Mouse (Mus musculus): Measurements from ENCODE around the gene Atp11c. TPM values are rescaled to one million over a fixed set of nuclear protein-coding genes. Genes with fewer than 3 reads are reported as not detected.

Atp11c gene
- polyA plus RNA-seq, 1 experiment from 2014 or later: 21.2 TPM

DNA sequence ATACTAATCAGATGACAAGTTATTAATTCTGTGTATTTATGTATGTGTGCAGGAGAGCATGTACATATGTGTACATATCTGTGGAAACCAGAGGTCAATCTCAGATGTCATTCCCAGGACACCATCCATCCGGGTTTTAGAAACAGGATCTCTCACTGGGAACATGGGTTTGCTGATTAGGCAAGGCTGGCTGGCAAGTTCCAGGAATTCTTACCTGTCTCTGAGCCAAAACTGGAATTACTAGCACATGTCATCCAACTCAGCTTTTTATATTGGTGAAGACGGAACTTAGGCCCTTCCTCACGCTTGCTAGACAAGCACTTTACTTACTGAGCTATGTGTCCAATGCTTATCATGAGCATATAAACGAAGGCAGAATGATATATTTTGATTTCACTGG lies 247.5 kb downstream of the Atp11c start:
- Histone ChIP-seq H3K4me3 (ENCODE audit: low read depth, low read length) (no peak overlapping the region), H3K36me3 (ENCODE audit: control insufficient read depth, insufficient read depth, low read length) (no peaks in the 10 kb centered on the region), H3K4me2 (ENCODE audit: low read depth, low read length) (no peak overlapping the region), H3K27me3 (ENCODE audit: control insufficient read depth, insufficient read depth, low read length) (no peaks in the 10 kb centered on the region), H3K9ac (replicated peaks; ENCODE audit: low read depth, low read length) (no peak overlapping the region), H3K27ac (ENCODE audit: low read depth, low read length) (no peak overlapping the region), H3K4me1 (ENCODE audit: control insufficient read depth, insufficient read depth, low read length) (no peaks in the 10 kb centered on the region), H3K9me3 (ENCODE audit: control insufficient read depth, low read length) (no peaks in the 10 kb centered on the region)
- ATAC-seq (ENCODE audit: low read depth): no peak
- 80% methylated on average over 4 of the region's 4 CpGs for WGBS

- ATAC-seq (ENCODE audit: low read depth): no peak
- WGBS: 93% methylated on average over 3 of the region's 3 CpGs
These were observed 262.8 kb downstream of the Atp11c start for GRCm38 (mm10) chrX:60329735-60330134.

GRCm38 (mm10) chrX:60321321-60321720 lies 271.2 kb downstream of the Atp11c start:
- ATAC-seq (ENCODE audit: low read depth): no peak
- H3K4me3 ChIP-seq (ENCODE audit: low read depth, low read length): no peak overlapping the region
- H3K9ac ChIP-seq (replicated peaks; ENCODE audit: low read depth, low read length): no peak overlapping the region
- no peaks in the 10 kb centered on the region for H3K4me1 ChIP-seq (ENCODE audit: control insufficient read depth, insufficient read depth, low read length)
- no peak overlapping the region for H3K4me2 ChIP-seq (ENCODE audit: low read depth, low read length)
- H3K27ac ChIP-seq (ENCODE audit: low read depth, low read length): no peak overlapping the region
- H3K27me3 ChIP-seq (ENCODE audit: control insufficient read depth, insufficient read depth, low read length): no peaks in the 10 kb centered on the region
- WGBS: 90% methylated on average over 4 of the region's 4 CpGs
- H3K36me3 ChIP-seq (ENCODE audit: control insufficient read depth, insufficient read depth, low read length): no peaks in the 10 kb centered on the region
- no peaks in the 10 kb centered on the region for H3K9me3 ChIP-seq (ENCODE audit: control insufficient read depth, low read length)

More at GRCm38 (mm10) chrX:60329735-60330134, 262.8 kb downstream of the Atp11c start:
- no peaks in the 10 kb centered on the region for H3K36me3 ChIP-seq (ENCODE audit: control insufficient read depth, insufficient read depth, low read length)
- no peaks in the 10 kb centered on the region for H3K9me3 ChIP-seq (ENCODE audit: control insufficient read depth, low read length)
- no peaks in the 10 kb centered on the region for H3K4me1 ChIP-seq (ENCODE audit: control insufficient read depth, insufficient read depth, low read length)
- H3K27ac ChIP-seq (ENCODE audit: low read depth, low read length): no peak overlapping the region
- no peak overlapping the region for H3K9ac ChIP-seq (replicated peaks; ENCODE audit: low read depth, low read length)
- no peaks in the 10 kb centered on the region for H3K27me3 ChIP-seq (ENCODE audit: control insufficient read depth, insufficient read depth, low read length)
- no peak overlapping the region for H3K4me3 ChIP-seq (ENCODE audit: low read depth, low read length)
- H3K4me2 ChIP-seq (ENCODE audit: low read depth, low read length): no peak overlapping the region

DNA sequence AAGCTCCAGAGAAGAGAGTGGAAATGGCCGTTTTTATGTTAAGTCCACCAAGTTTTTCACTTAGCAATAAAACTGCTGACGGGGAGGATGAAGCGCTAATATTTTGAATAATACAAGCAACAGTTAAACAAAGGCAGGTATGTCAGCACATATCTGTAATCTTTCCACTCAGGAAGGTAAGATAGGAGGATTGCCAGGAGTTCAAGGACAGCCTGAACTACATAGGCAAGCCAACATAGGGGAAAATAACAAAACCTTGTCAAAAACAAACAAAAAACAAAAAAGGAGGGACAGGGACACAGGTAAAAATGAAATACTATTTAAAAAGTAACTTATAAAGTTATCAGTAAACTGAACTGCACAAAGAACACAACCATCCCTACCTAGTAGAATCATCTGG lies 274.8 kb downstream of the Atp11c start:
- no peak overlapping the region for H3K4me2 ChIP-seq (ENCODE audit: low read depth, low read length)
- H3K36me3 ChIP-seq (ENCODE audit: control insufficient read depth, insufficient read depth, low read length): no peaks in the 10 kb centered on the region
- H3K4me1 ChIP-seq (ENCODE audit: control insufficient read depth, insufficient read depth, low read length): no peaks in the 10 kb centered on the region
- no peaks in the 10 kb centered on the region for H3K9me3 ChIP-seq (ENCODE audit: control insufficient read depth, low read length)
- no peak overlapping the region for H3K27ac ChIP-seq (ENCODE audit: low read depth, low read length)
- WGBS: 92% methylated on average over 3 of the region's 3 CpGs
- H3K4me3 ChIP-seq (ENCODE audit: low read depth, low read length): no peak overlapping the region
- ATAC-seq (ENCODE audit: low read depth): no peak
- no peaks in the 10 kb centered on the region for H3K27me3 ChIP-seq (ENCODE audit: control insufficient read depth, insufficient read depth, low read length)
- no peak overlapping the region for H3K9ac ChIP-seq (replicated peaks; ENCODE audit: low read depth, low read length)

DNA sequence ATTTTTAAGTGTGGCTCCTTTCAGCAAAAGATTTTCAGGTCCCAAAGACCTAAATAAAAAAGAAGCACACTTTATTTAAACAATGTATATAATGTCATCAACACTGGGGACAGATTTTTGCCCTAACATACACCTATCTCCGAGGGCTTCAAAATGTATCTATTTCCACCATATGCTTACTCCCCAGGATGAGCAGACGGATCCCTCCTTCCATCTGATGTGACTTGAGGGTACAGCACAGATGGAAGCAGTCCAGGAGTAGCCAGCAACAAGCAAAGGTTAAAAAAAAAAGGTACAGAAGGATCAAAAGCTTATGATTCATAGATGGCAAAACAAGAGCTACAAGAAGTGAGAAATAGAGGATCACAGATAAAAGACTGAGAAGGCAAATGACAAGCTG lies 300.2 kb downstream of the Atp11c start:
- no peaks in the 10 kb centered on the region for H3K27me3 ChIP-seq (ENCODE audit: control insufficient read depth, insufficient read depth, low read length)
- H3K4me1 ChIP-seq (ENCODE audit: control insufficient read depth, insufficient read depth, low read length): no peaks in the 10 kb centered on the region
- no peak overlapping the region for H3K27ac ChIP-seq (ENCODE audit: low read depth, low read length)
- H3K9ac ChIP-seq (replicated peaks; ENCODE audit: low read depth, low read length): no peak overlapping the region
- WGBS: 82% methylated on average over 2 of the region's 2 CpGs
- H3K4me3 ChIP-seq (ENCODE audit: low read depth, low read length): no peak overlapping the region
- no peak overlapping the region for H3K4me2 ChIP-seq (ENCODE audit: low read depth, low read length)
- no peaks in the 10 kb centered on the region for H3K9me3 ChIP-seq (ENCODE audit: control insufficient read depth, low read length)
- no peak for ATAC-seq (ENCODE audit: low read depth)
- no peaks in the 10 kb centered on the region for H3K36me3 ChIP-seq (ENCODE audit: control insufficient read depth, insufficient read depth, low read length)

DNA sequence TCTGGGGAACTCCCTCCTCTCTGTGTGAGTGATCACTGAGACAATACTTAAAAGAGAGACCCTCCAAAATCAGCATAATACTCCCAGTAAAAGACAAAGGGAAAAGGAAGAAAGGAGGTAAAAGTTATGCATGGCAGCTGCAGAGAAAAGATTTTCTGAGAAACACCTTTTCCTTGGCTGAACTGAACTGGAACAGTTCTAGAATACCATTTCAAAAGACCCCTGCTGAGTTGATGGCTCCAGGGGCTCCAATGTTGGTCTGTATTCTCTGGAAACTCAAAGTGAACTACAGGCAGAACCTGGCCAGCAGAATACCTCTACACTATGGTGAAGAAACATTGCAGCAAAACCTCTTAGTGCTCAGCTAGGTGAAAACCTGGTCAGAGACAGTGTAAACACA lies 337.2 kb downstream of the Atp11c start:
- H3K9ac ChIP-seq (replicated peaks; ENCODE audit: low read depth, low read length): no peak overlapping the region
- H3K9me3 ChIP-seq (ENCODE audit: control insufficient read depth, low read length): no peaks in the 10 kb centered on the region
- no peak overlapping the region for H3K4me3 ChIP-seq (ENCODE audit: low read depth, low read length)
- H3K4me1 ChIP-seq (ENCODE audit: control insufficient read depth, insufficient read depth, low read length): no peaks in the 10 kb centered on the region
- H3K36me3 ChIP-seq (ENCODE audit: control insufficient read depth, insufficient read depth, low read length): no peaks in the 10 kb centered on the region
- no peak overlapping the region for H3K27ac ChIP-seq (ENCODE audit: low read depth, low read length)
- H3K4me2 ChIP-seq (ENCODE audit: low read depth, low read length): no peak overlapping the region
- ATAC-seq (ENCODE audit: low read depth): no peak
- no peaks in the 10 kb centered on the region for H3K27me3 ChIP-seq (ENCODE audit: control insufficient read depth, insufficient read depth, low read length)

GRCm38 (mm10) chrX:60187726-60188125 lies 404.8 kb downstream of the Atp11c start:
- H3K4me1 ChIP-seq (ENCODE audit: control insufficient read depth, insufficient read depth, low read length): no peaks in the 10 kb centered on the region
- no peak overlapping the region for H3K27ac ChIP-seq (ENCODE audit: low read depth, low read length)
- ATAC-seq (ENCODE audit: low read depth): no peak
- no peak overlapping the region for H3K4me2 ChIP-seq (ENCODE audit: low read depth, low read length)
- H3K36me3 ChIP-seq (ENCODE audit: control insufficient read depth, insufficient read depth, low read length): no peaks in the 10 kb centered on the region
- H3K9ac ChIP-seq (replicated peaks; ENCODE audit: low read depth, low read length): no peak overlapping the region
- H3K9me3 ChIP-seq (ENCODE audit: control insufficient read depth, low read length): no peaks in the 10 kb centered on the region
- no peak overlapping the region for H3K4me3 ChIP-seq (ENCODE audit: low read depth, low read length)
- 29% methylated on average over 1 of the region's 1 CpGs for WGBS
- no peaks in the 10 kb centered on the region for H3K27me3 ChIP-seq (ENCODE audit: control insufficient read depth, insufficient read depth, low read length)

DNA sequence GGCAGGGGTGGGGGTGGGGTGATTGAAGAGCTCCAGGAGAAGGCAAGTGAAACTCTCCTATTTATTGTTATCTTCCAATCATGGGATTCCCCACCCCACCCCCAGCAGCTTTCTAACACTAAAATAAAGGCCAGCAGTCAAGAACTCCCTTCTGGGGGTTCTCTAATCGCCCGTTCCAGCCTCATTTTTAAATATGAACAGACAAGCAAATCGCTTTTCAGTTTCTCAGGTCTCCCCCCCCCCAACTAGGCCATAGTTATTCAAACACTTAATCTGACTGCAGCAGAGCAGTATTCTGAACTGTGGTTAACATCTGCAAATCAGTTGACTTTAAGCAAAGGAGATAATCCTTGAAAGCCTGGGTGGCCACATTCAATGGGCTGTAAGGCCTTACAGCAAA lies 409.9 kb downstream of the Atp11c start:
- no peak overlapping the region for H3K4me3 ChIP-seq (ENCODE audit: low read depth, low read length)
- H3K27me3 ChIP-seq (ENCODE audit: control insufficient read depth, insufficient read depth, low read length): no peaks in the 10 kb centered on the region
- H3K27ac ChIP-seq (ENCODE audit: low read depth, low read length): no peak overlapping the region
- H3K4me2 ChIP-seq (ENCODE audit: low read depth, low read length): no peak overlapping the region
- WGBS: 65% methylated on average over 3 of the region's 3 CpGs
- H3K9me3 ChIP-seq (ENCODE audit: control insufficient read depth, low read length): no peaks in the 10 kb centered on the region
- no peak overlapping the region for H3K9ac ChIP-seq (replicated peaks; ENCODE audit: low read depth, low read length)
- H3K4me1 ChIP-seq (ENCODE audit: control insufficient read depth, insufficient read depth, low read length): no peaks in the 10 kb centered on the region
- ATAC-seq (ENCODE audit: low read depth): no peak
- no peaks in the 10 kb centered on the region for H3K36me3 ChIP-seq (ENCODE audit: control insufficient read depth, insufficient read depth, low read length)

DNA sequence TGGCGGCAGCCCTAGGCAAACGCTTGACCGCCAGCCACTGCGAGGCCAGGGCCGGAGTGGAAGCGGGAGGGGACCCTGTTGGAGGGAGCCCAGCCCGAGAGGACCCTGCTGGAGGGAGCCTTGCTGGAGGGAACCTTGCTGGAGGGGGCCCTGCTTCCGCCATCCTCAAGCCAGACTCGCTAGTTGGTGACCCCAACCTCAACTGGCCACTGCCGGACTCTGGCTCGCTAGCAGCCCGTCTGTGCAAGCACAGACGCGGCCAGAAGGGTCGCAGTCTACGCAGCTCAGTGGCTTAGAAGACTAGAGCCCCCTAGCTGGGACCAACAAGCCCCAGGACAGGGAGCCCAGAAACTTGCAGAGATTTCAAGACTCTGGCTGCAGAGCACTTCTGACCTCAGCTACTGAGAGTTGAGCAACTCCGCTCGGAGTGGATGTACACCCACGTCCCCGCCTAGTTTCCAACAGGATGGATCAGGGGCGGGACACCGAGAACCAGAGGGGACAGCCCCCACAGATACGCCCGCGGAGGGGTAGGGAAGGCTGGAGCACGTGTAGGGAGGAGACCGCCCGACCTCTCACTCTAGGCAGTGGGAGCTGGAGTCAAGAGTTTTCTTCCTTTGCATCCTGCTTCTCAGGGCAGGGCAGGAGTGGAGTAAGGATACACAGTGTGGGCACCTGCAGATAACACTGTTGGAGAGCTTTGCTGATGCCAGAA lies 413.6 kb downstream of the Atp11c start, which contains the start of gene Mcf2:
Gene Mcf2, minus strand, starts transcription at position 346 of the 715 bp plus-strand sequence.
- Histone ChIP-seq H3K9me3 (ENCODE audit: control insufficient read depth, low read length) (no peaks in the 10 kb centered on the region), H3K9ac (replicated peaks; ENCODE audit: low read depth, low read length) (no peak within 1 kb of the TSS), H3K4me2 (ENCODE audit: low read depth, low read length) (peak within 1 kb of the TSS; percentile 74), H3K27ac (ENCODE audit: low read depth, low read length) (no peak within 1 kb of the TSS), H3K36me3 (ENCODE audit: control insufficient read depth, insufficient read depth, low read length) (no peaks in the 10 kb centered on the region), H3K4me1 (ENCODE audit: control insufficient read depth, insufficient read depth, low read length) (no peaks in the 10 kb centered on the region), H3K4me3 (ENCODE audit: low read depth, low read length) (peak within 1 kb of the TSS; percentile 34), H3K27me3 (ENCODE audit: control insufficient read depth, insufficient read depth, low read length) (no peaks in the 10 kb centered on the region)
- 19% methylated on average over 28 of the region's 28 CpGs for WGBS
- ATAC-seq (ENCODE audit: low read depth): peak; percentile 84

Measured in neural tube, embryonic 14.5 days (tissue).